Mouse (Mus musculus): ENCODE results near the gene Lypd6b. TPM values are rescaled to one million over a fixed set of nuclear protein-coding genes. Genes with fewer than 3 reads are reported as not detected.

The Lypd6b gene
- not detected in 2 replicates for polyA plus RNA-seq (2012)

DNA sequence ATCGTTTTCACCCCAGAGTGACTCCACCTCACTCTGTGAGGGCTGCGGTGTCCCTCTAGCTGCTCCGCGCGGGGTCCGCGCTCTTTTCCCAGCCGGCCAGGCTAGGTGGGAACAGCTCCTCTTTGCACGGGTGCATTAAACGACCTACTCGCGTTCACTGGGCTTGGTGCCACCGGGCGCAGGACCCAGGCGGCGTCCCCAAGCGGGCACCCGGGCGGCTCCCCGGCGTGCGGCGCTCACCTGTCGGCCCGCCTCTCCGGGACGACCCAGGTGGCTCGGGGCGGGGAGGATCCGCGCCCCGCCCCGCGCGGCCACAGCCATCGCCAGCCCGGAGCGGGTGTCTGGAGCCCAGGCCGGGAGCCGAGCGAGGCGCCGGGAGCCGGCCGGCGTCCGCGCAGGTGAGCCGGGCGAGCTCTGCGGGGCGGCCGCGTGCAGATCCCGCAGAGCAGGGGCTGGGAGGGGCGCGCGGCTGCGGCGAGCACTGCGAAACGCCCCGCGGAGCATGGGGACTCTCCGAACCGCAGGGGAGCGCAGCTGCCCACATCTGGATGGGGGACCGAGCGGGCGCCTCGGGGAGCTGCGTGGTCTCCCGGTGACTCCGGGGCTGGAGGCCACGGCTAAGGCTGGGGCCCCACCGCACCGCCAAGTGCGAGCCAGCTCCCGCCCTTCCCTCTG, at the start of gene Lypd6b:
Lypd6b (plus strand) TSS at position 313 of the 675 bp plus-strand sequence.
- Histone ChIP-seq H3K4me3 (replicated peaks) (no peak within 1 kb of the TSS), H3K27me3 (ENCODE audit: control insufficient read depth) (peaks cover 58% of the 10 kb centered on the region), H3K9me3 (ENCODE audit: control insufficient read depth, low read length) (peaks cover 3% of the 10 kb centered on the region; the same call in 1 of the 2 replicates), H3K36me3 (ENCODE audit: control insufficient read depth) (no peaks in the 10 kb centered on the region), H3K4me1 (ENCODE audit: control insufficient read depth) (no peaks in the 10 kb centered on the region)
- no peak for TF ChIP-seq GATA1 (IDR thresholded peaks at IDR 0.05; ENCODE audit: low read length)

DNA sequence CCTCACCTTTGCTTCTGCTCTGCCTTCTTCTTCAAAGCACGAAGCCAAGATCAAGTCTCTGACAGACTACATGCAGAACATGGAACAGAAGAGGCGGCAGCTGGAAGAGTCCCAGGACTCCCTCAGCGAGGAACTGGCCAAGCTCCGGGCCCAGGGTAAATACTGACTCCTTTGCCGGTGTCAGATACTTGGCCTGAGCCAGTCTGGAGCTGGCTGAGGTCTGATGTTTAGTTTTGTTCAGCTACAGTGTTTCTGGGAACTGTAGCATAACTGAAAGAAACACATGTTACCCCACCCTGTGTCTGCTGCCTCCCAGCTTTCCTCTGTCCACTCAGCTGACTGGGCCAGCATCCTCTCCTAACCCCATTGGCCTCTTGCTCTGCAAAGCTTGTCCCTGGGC, 48.4 kb upstream of the Lypd6b start:
- H3K9me3 ChIP-seq (ENCODE audit: control insufficient read depth, low read length) = no peaks in the 10 kb centered on the region
- peaks cover 3% of the 10 kb centered on the region for H3K4me1 ChIP-seq (ENCODE audit: control insufficient read depth)
- no peaks in the 10 kb centered on the region for H3K36me3 ChIP-seq (ENCODE audit: control insufficient read depth)
- no peaks in the 10 kb centered on the region for H3K27me3 ChIP-seq (ENCODE audit: control insufficient read depth)
- no peak overlapping the region for H3K4me3 ChIP-seq (replicated peaks)
- TF ChIP-seq GATA1 (IDR thresholded peaks at IDR 0.05; ENCODE audit: low read length) (no peak), TAL1 (IDR thresholded peaks at IDR 0.05; ENCODE audit: low read length) (no peak)

DNA sequence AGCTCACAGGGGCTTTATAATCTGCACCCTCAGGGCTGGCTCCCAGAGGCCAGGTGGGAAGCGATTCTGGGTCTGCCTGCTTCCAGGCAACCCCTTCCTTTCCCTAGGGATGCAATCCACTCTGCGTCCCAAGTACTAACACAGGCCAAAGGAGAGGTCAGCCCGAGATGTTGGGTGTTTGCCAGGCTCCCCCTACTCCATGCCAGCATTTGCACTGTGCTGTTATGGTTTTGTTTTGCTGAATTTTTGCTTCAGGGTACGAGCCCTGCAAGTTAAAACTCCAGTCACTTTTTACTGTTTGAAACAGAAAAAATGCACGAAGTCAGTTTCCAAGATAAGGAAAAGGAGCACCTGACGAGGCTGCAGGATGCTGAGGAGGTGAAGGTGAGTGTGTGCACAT, 46.5 kb upstream of the Lypd6b start:
- Histone ChIP-seq H3K9me3 (ENCODE audit: control insufficient read depth, low read length) (no peaks in the 10 kb centered on the region), H3K4me3 (replicated peaks) (no peak overlapping the region), H3K36me3 (ENCODE audit: control insufficient read depth) (no peaks in the 10 kb centered on the region), H3K27me3 (ENCODE audit: control insufficient read depth) (no peaks in the 10 kb centered on the region), H3K4me1 (ENCODE audit: control insufficient read depth) (no peaks in the 10 kb centered on the region)
- TF ChIP-seq TAL1 (IDR thresholded peaks at IDR 0.05; ENCODE audit: low read length) (no peak), GATA1 (IDR thresholded peaks at IDR 0.05; ENCODE audit: low read length) (no peak)

DNA sequence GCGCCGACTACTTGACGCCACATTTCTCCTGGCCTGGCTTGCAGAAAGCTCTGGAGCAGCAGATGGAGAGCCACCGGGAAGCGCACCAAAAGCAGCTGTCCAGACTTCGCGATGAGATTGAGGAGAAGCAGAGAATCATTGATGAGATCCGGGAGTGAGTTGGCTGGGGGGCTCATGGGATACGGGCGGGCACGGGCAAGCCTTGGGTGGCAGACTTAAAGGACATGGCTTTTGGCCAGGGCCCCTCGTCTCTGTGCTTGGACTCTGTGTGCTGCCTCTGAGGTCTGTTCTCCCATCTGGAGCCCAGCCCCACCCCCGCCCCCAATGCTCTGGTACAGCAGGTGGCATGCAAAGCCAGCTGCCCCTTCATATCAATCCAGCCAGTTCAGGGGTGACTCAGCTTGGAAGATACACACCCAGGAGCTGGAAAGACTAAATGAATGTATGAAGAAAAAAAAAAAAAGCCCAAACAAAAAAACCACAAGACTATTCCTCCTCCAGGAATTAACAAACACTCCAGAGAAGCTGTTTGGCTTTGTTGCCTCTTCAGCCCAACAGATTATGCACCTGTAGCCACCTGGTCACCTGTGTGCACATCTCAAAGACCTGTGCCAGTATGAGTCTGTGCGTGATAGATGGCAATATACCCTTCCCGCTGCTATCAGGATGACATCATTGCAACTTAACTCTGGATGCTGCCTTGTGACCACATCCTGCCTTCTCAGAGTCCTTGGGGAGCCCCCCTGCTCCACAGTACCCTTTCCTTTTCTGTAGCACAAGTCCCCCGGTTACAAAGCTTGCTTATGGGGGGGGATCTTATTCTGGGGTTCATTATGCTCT, 45.4 kb upstream of the Lypd6b start:
- H3K4me3 ChIP-seq (replicated peaks) = no peak overlapping the region
- H3K36me3 ChIP-seq (ENCODE audit: control insufficient read depth) = no peaks in the 10 kb centered on the region
- TF ChIP-seq TAL1 (IDR thresholded peaks at IDR 0.05; ENCODE audit: low read length) (no peak), GATA1 (IDR thresholded peaks at IDR 0.05; ENCODE audit: low read length) (no peak)
- H3K9me3 ChIP-seq (ENCODE audit: control insufficient read depth, low read length) = no peaks in the 10 kb centered on the region
- no peaks in the 10 kb centered on the region for H3K27me3 ChIP-seq (ENCODE audit: control insufficient read depth)
- H3K4me1 ChIP-seq (ENCODE audit: control insufficient read depth) = no peaks in the 10 kb centered on the region

DNA sequence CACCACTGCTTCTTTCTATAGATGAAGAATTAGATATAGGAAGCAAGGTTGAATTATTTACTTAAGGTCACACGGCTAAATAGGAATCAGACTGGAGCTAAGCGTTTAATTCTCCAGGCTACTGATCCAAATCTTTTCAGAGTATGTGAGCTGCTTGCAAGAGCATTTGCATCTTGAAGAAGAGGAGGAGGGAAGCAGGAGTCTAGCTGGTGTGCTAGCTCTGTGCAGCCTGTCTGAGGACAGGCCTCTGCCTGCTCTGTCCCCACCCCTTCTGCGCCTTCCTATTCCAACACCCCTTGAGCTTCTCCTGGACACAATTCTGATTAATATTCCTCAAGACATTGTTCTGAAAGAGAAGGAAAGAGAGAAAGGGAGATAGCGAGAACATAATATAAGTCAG, 44.6 kb upstream of the Lypd6b start:
- no peak overlapping the region for H3K4me3 ChIP-seq (replicated peaks)
- no peaks in the 10 kb centered on the region for H3K36me3 ChIP-seq (ENCODE audit: control insufficient read depth)
- no peaks in the 10 kb centered on the region for H3K4me1 ChIP-seq (ENCODE audit: control insufficient read depth)
- no peaks in the 10 kb centered on the region for H3K9me3 ChIP-seq (ENCODE audit: control insufficient read depth, low read length)
- H3K27me3 ChIP-seq (ENCODE audit: control insufficient read depth) = no peaks in the 10 kb centered on the region
- TF ChIP-seq GATA1 (IDR thresholded peaks at IDR 0.05; ENCODE audit: low read length) = no peak
- no peak for TF ChIP-seq TAL1 (IDR thresholded peaks at IDR 0.05; ENCODE audit: low read length)

DNA sequence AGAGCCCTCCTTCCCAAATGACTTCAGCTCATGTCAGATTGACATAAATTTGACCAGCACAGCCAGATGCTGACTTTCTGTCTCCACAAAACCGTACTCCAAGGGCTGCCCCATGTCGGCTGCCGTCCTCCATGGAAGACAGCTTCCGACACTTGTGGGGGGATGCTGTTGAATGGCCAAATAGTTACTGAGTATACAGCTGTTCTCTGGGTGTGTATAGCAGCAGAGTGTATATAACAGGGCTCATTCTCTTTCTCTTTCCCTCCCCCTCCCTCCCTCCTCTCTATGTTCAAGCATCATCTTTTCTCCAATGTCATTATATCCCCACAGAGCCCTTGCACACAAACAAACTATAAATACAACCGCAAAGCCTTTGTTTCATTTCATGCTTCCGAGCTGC, 43.7 kb upstream of the Lypd6b start:
- TF ChIP-seq GATA1 (IDR thresholded peaks at IDR 0.05; ENCODE audit: low read length) (no peak), TAL1 (IDR thresholded peaks at IDR 0.05; ENCODE audit: low read length) (no peak)
- Histone ChIP-seq H3K36me3 (ENCODE audit: control insufficient read depth) (no peaks in the 10 kb centered on the region), H3K4me1 (ENCODE audit: control insufficient read depth) (no peaks in the 10 kb centered on the region), H3K4me3 (replicated peaks) (no peak overlapping the region), H3K27me3 (ENCODE audit: control insufficient read depth) (no peaks in the 10 kb centered on the region), H3K9me3 (ENCODE audit: control insufficient read depth, low read length) (no peaks in the 10 kb centered on the region)

DNA sequence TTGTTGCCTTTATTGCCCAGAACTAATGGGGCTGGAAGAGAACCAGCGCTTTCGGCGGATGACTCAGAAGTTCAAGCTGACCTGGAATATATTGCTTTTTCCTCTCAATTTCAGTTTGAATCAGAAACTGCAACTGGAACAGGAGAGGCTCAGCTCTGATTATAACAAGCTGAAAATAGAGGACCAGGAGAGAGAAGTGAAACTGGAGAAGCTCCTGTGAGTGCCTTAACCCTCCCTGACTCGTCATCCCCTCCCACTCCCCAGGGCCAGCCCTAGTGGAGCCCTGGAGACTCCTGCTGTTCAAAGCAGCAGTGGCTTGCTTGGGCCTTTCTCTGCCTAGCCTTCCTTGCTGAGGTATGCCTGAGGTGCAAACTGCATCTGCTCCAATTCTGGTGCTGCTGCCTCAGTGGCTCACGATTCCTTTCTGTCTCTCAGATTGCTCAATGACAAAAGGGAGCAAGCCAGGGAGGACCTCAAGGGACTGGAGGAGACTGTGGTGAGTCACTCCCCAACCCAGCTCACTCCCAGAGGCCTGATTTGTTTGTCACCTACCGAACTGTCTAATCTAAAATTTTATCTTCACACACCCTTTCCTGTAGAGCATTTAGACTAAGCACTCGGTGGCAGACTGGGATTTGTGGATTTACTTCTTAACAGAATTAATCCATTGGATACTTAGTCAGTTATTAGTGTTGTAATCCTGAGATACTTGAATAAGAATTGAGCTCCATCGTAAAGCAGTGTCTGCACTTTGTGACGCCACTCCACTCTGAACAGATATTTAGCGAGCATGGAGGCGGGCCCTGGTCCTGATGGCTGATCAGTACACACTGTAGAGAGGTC, 43.0 kb upstream of the Lypd6b start:
- TF ChIP-seq TAL1 (IDR thresholded peaks at IDR 0.05; ENCODE audit: low read length) = no peak
- TF ChIP-seq GATA1 (IDR thresholded peaks at IDR 0.05; ENCODE audit: low read length) = no peak
- Histone ChIP-seq H3K4me1 (ENCODE audit: control insufficient read depth) (no peaks in the 10 kb centered on the region), H3K27me3 (ENCODE audit: control insufficient read depth) (no peaks in the 10 kb centered on the region), H3K9me3 (ENCODE audit: control insufficient read depth, low read length) (no peaks in the 10 kb centered on the region), H3K4me3 (replicated peaks) (no peak overlapping the region), H3K36me3 (ENCODE audit: control insufficient read depth) (no peaks in the 10 kb centered on the region)

DNA sequence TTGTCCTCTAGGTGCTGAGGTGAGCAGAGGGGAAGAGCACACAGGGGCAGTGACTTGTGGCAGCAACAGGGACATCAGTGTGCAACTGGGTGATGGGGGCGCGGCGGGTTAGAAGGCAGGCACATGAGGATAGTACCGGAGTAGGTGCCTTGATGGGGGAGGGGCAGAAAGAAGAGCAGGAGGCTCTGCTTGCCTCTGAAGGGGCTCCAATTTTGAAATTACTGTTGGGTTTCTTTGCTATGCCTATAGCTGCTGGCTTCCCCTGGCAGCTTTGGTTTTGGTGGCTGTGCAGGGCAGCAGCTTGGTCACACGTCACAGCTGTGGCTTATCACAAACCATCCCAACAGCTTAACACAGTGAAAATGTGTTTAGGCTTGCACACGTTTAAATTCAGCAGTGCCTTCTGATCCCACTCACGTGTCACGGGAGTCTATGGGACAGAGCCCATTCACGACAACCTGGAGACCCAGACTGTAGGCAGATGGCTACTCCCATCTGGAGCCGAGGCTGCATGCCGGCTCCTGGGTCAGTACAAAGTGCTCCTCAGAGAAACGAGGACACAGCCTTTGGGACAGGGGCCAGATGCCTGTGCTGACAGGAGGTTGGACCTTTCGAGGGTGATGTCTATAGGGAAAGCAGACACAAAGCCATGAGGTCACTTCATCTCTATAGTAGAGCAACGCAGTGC, 42.2 kb upstream of the Lypd6b start:
- TF ChIP-seq GATA1 (IDR thresholded peaks at IDR 0.05; ENCODE audit: low read length) (no peak), TAL1 (IDR thresholded peaks at IDR 0.05; ENCODE audit: low read length) (no peak)
- Histone ChIP-seq H3K9me3 (ENCODE audit: control insufficient read depth, low read length) (no peaks in the 10 kb centered on the region), H3K36me3 (ENCODE audit: control insufficient read depth) (no peaks in the 10 kb centered on the region), H3K27me3 (ENCODE audit: control insufficient read depth) (no peaks in the 10 kb centered on the region), H3K4me3 (replicated peaks) (no peak overlapping the region), H3K4me1 (ENCODE audit: control insufficient read depth) (no peaks in the 10 kb centered on the region)
